Mouse (Mus musculus) olfactory bulb, adult 2 months (tissue): ENCODE results near the gene Clpb.

ENCODE experiments used
- CTCF ChIP-seq: fragments of 200-500 bp; IDR thresholded peaks from 2 replicates; pipeline ENCODE4 v1.5.1; 2012; ENCODE audit warnings: low read depth, mild to moderate bottlenecking, low read length, moderate library complexity; ENCODE audit not compliant: insufficient read depth
- POLR2A ChIP-seq: fragments of 200-500 bp; IDR thresholded peaks from 2 replicates; pipeline ENCODE4 v1.6.1; 2012; ENCODE audit warnings: mild to moderate bottlenecking, low read depth, low read length, moderate library complexity; ENCODE audit not compliant: insufficient read depth

DNA sequence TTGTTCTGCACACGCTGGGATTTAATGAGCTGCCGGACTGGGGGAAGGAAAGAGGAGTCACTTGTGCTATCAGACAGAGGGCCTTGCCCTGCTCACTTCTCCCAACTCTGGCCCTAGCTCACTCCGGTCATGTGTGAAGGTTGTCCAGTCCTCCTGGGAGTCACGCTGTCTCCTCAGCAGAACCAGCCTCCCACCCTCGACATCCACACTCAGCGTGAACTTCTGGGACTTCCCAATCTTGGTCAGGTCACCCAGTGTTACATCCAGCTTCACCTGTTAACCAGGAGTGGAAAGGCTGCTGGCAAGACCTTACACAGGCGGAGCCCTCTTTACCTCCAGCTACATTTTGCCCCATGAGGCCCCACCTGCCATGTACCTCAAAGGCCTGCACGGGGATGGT lies 168.0 kb downstream of the Clpb start:
- TF ChIP-seq CTCF (no peak), POLR2A (no peak)
